Mouse (Mus musculus): ENCODE measurements at regions not wholly inside any gene's neighbourhood (a gene's known extent, or its start where the extent isn't known, plus 50 kb on each side); places are given as distances from the start of the nearest gene placed in this dataset.

DNA sequence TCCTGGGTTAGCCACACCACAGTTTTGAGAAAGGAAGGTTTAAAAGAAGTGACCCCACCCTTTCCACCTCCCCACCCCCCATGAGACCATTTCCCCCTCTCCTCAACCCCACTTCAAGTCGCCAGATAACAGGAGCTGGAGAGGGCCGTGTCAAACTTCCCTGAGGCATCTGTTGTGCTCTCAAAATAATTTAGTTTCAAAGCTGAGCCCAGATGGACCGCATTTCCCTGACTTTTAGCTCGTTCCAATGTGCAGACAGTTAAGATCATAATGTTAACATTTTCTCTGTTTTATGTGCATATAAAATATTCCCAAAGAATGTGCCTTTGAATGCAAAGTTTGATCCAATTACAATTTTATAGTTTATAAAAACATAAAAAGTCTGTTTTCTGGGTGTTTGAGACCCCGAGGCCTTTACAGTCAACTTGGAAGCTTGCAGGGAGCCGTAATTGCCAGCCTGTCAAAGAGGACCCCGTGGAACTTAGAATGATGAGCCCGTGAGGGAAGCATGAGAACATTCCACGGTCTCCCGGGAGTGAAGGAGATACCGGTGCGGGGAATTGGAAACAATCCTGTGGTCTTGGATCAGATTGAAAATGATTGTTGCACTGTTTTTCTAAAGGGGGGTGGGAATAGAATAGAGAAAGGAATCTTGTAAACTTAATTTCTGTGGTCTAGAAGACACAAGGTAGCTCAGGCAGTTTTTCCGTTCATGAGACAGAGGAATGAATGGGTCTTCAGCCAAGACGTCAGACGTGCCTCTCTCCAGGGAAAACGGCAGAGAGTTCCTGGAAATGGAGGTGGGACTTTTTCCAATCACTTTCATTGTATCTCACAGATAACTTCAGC, 903.3 kb downstream of the Mrps31 start:
- no peak for DNase-seq (ENCODE audit: low read depth, low spot score)

GRCm38 (mm10) chr8:23319556-23319955, 908.4 kb downstream of the Mrps31 start:
- DNase-seq (ENCODE audit: low read depth, low spot score), result peak; percentile 8

GRCm38 (mm10) chr8:23321166-23321565, 910.0 kb downstream of the Mrps31 start:
- no peak for DNase-seq (ENCODE audit: low read depth, low spot score)

- DNase-seq (ENCODE audit: low read depth, low spot score), result no peak
Measured at GRCm38 (mm10) chr8:23327283-23327682, 916.1 kb downstream of the Mrps31 start.

GRCm38 (mm10) chr8:23344161-23344560, 933.0 kb downstream of the Mrps31 start:
- peak; percentile 23 for DNase-seq (ENCODE audit: low read depth, low spot score)

DNA sequence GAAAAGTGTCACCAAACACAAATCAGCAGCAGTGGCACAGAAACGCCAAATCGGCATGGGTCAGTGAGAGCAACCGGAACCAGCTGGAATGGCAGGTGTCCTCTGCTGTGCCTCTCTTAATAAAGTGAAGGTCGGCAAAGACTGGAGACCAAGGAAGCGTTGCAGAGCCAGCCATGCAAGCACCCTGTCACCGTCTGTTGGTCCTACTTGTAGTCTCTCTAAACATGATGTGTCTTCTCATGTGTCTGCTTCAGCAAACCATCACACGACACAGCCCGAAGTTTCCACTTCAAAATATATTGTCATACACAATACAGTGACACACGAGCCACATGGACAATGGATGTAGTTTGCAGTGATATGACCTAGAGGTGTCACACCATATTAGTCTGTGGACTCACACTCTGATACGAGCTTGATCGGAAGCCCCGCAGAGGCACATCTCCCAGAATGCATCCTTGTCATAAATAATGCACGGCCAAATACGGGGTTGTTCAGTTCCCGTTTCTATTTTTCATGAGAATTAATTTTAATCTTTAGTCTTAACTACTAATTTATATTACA, 940.3 kb downstream of the Mrps31 start:
- no peak for DNase-seq (ENCODE audit: low read depth, low spot score)

GRCm38 (mm10) chr8:23352259-23353106, 941.3 kb downstream of the Mrps31 start:
- no peak for DNase-seq (ENCODE audit: low read depth, low spot score)

GRCm38 (mm10) chr8:23360061-23360622, 949.0 kb downstream of the Mrps31 start:
- no peak for DNase-seq (ENCODE audit: low read depth, low spot score)

DNA sequence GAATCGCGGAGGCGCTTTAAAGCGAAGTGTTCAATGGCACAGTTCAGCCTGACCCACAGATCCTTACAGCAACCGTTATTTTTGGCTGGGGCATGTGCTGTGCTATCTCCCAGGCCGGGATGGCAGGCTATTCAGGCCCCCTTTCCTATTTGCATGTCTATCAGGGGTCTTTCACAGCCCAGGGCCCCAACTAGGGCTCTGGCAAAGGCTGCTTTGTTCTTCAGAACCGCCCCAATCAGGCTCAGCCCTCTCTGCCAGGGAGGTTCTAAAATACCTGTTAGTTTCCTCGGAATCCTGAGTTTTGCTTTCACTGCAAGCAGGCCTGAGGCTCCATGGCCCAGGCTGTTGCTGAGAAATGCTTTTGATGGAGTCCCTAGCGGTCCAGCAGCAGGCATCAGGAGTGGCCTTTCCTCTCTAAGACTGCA, 949.7 kb downstream of the Mrps31 start:
- no peak for DNase-seq (ENCODE audit: low read depth, low spot score)

Measured in retina, postnatal 7 days (tissue).